Mouse (Mus musculus) neural tube, embryonic 15.5 days (tissue): ENCODE results near the gene Cyp11a1. TPM values are rescaled to one million over a fixed set of nuclear protein-coding genes. Genes with fewer than 3 reads are reported as not detected.

ENCODE experiments used
- ATAC-seq: fragments of 200-750 bp; cut with Nextera tagmentation; 2 replicates; pipeline ENCODE4 v1.8.0; 2017; ENCODE audit warnings: mild to moderate bottlenecking, moderate TSS enrichment, moderate library complexity; ENCODE audit not compliant: low FRiP score
- H3K27ac ChIP-seq: fragments of 300-500 bp; sonication (generic); replicated peaks from 2 replicates; pipeline ENCODE4 v1.5.1; 2015; ENCODE audit warnings: mild to moderate bottlenecking, inconsistent platforms
- H3K27me3 ChIP-seq: fragments of 300-500 bp; sonication (generic); replicated peaks from 2 replicates; pipeline ENCODE4 v1.6.1; 2015; ENCODE audit warnings: inconsistent platforms
- H3K36me3 ChIP-seq: fragments of 300-500 bp; sonication (generic); 2 replicates; pipeline ENCODE4 v1.6.1; 2015; ENCODE audit warnings: inconsistent platforms
- H3K4me1 ChIP-seq: fragments of 300-500 bp; sonication (generic); 2 replicates; pipeline ENCODE4 v1.6.1; 2015; ENCODE audit warnings: inconsistent platforms
- H3K4me2 ChIP-seq: fragments of 300-500 bp; sonication (generic); 2 replicates; pipeline ENCODE4 v1.6.1; 2015; ENCODE audit warnings: inconsistent platforms, mild to moderate bottlenecking, moderate library complexity
- H3K4me3 ChIP-seq: fragments of 300-500 bp; sonication (generic); replicated peaks from 2 replicates; pipeline ENCODE4 v1.5.1; 2015; ENCODE audit warnings: mild to moderate bottlenecking, inconsistent platforms
- H3K9ac ChIP-seq: fragments of 300-500 bp; sonication (generic); replicated peaks from 2 replicates; pipeline ENCODE4 v1.6.1; 2015; ENCODE audit warnings: mild to moderate bottlenecking, inconsistent platforms
- H3K9me3 ChIP-seq: fragments of 300-500 bp; sonication (generic); replicated peaks from 2 replicates; pipeline ENCODE4 v1.6.1; 2016; ENCODE audit warnings: inconsistent platforms
- WGBS: fragments of 180-500 bp; shearing (Covaris S2); methylation state at CpG from one replicate; pipeline ENCODE4 v1.1.7; 2015; ENCODE audit warnings: mixed read lengths; 5-methylcytosine and 5-hydroxymethylcytosine counted together
- polyA plus RNA-seq: library from polyadenylated mRNA; unstranded; fragments of >200 nt; fragmentation: Nextera tagmentation; extraction: Ambion mirVana; gene quantifications from 2 replicates; pipeline ENCODE4 v1.2.1, GENCODE M21; 2015

Cyp11a1 gene
- polyA plus RNA-seq, 1 experiment from 2014 or later = 1.9 TPM

- Histone ChIP-seq H3K27me3 (no peaks in the 10 kb centered on the region), H3K36me3 (no peaks in the 10 kb centered on the region), H3K4me1 (0 out of 2 replicates have a peak, but pooled peaks cover 2% of the 10 kb centered on the region), H3K27ac (no peak overlapping the region), H3K4me2 (no peak overlapping the region), H3K9ac (no peak overlapping the region), H3K4me3 (no peak overlapping the region), H3K9me3 (no peaks in the 10 kb centered on the region)
- ATAC-seq = no peak
- WGBS = 85% methylated on average over 5 of the region's 5 CpGs
These were observed 30.9 kb upstream of the Cyp11a1 start for GRCm38 (mm10) chr9:57975200-57975821.

- Histone ChIP-seq H3K4me3 (no peak overlapping the region), H3K9ac (no peak overlapping the region), H3K36me3 (no peaks in the 10 kb centered on the region), H3K27ac (no peak overlapping the region), H3K4me2 (no peak overlapping the region), H3K27me3 (no peaks in the 10 kb centered on the region), H3K9me3 (no peaks in the 10 kb centered on the region), H3K4me1 (no peaks in the 10 kb centered on the region)
- no peak for ATAC-seq
- WGBS = 87% methylated on average over 6 of the region's 6 CpGs
These were observed 28.2 kb upstream of the Cyp11a1 start for GRCm38 (mm10) chr9:57978025-57978424.

- Histone ChIP-seq H3K27ac (no peak overlapping the region), H3K27me3 (no peaks in the 10 kb centered on the region), H3K36me3 (no peaks in the 10 kb centered on the region), H3K4me1 (no peaks in the 10 kb centered on the region), H3K9ac (no peak overlapping the region), H3K9me3 (no peaks in the 10 kb centered on the region), H3K4me3 (no peak overlapping the region), H3K4me2 (no peak overlapping the region)
- 59% methylated on average over 3 of the region's 3 CpGs for WGBS
- no peak for ATAC-seq
These were observed 27.4 kb upstream of the Cyp11a1 start for GRCm38 (mm10) chr9:57978858-57979257.

GRCm38 (mm10) chr9:57980570-57980969, 25.6 kb upstream of the Cyp11a1 start:
- no peaks in the 10 kb centered on the region for H3K36me3 ChIP-seq
- no peak overlapping the region for H3K4me2 ChIP-seq
- H3K27ac ChIP-seq = no peak overlapping the region
- H3K4me3 ChIP-seq = no peak overlapping the region
- H3K9ac ChIP-seq = no peak overlapping the region
- H3K9me3 ChIP-seq = no peaks in the 10 kb centered on the region
- no peaks in the 10 kb centered on the region for H3K4me1 ChIP-seq
- H3K27me3 ChIP-seq = no peaks in the 10 kb centered on the region
- ATAC-seq = no peak
- 81% methylated on average over 10 of the region's 10 CpGs for WGBS

DNA sequence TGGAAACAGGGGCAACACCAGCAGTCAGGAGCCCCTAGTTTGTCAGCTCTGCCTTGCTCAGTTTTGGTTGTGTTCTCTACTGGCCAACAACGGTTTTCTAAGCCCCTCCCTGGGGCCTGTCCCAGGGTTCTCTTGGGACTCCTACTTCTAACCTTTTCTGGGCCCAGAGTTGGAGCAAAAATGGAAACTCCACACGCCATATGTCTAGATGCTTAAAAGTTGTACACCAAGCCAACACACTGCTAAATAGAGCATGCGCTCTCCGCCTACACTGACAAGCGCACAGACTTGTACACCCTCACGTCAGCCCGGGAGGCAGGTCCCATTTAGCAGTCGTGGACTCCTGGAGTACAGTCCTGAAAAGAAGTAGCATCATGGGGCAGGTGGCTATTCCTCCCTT, 20.9 kb upstream of the Cyp11a1 start:
- ATAC-seq = no peak
- Histone ChIP-seq H3K4me3 (no peak overlapping the region), H3K9me3 (no peaks in the 10 kb centered on the region), H3K27ac (no peak overlapping the region), H3K36me3 (no peaks in the 10 kb centered on the region), H3K4me2 (no peak overlapping the region), H3K4me1 (no peaks in the 10 kb centered on the region), H3K9ac (no peak overlapping the region), H3K27me3 (no peaks in the 10 kb centered on the region)
- WGBS = 91% methylated on average over 8 of the region's 8 CpGs

DNA sequence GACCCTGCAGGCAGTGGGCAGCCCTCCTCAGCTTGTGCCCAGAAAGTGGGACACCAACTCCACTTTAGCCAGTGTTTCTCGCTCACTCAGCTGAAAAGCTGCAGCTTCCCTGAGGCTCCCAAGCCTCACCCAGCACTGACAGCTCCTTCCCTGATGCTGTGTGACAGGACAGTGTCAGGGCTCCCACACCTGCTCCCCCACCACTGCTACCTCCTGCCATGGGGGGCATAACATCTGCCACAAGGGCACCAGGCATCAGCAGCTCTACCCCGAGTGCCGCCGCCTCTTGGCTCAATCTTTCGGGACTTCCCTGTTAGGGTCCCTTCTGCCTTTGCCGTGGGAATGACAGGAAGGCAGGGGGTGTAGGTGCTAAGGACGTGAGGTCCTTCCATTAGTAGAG, 19.9 kb upstream of the Cyp11a1 start:
- no peak for ATAC-seq
- Histone ChIP-seq H3K9me3 (no peaks in the 10 kb centered on the region), H3K4me1 (no peaks in the 10 kb centered on the region), H3K4me3 (no peak overlapping the region), H3K36me3 (no peaks in the 10 kb centered on the region), H3K4me2 (no peak overlapping the region), H3K27me3 (no peaks in the 10 kb centered on the region), H3K27ac (no peak overlapping the region), H3K9ac (no peak overlapping the region)
- 79% methylated on average over 7 of the region's 7 CpGs for WGBS

GRCm38 (mm10) chr9:57988098-57988497, 18.1 kb upstream of the Cyp11a1 start:
- H3K4me2 ChIP-seq = no peak overlapping the region
- no peak overlapping the region for H3K4me3 ChIP-seq
- H3K27ac ChIP-seq = no peak overlapping the region
- no peaks in the 10 kb centered on the region for H3K9me3 ChIP-seq
- H3K4me1 ChIP-seq = 0 out of 2 replicates have a peak, but pooled peaks cover 3% of the 10 kb centered on the region
- no peaks in the 10 kb centered on the region for H3K27me3 ChIP-seq
- ATAC-seq = no peak
- H3K36me3 ChIP-seq = no peaks in the 10 kb centered on the region
- WGBS = 89% methylated on average over 2 of the region's 2 CpGs
- H3K9ac ChIP-seq = no peak overlapping the region

- WGBS = 85% methylated on average over 6 of the region's 6 CpGs
- no peak overlapping the region for H3K9ac ChIP-seq
These were observed 16.9 kb upstream of the Cyp11a1 start for GRCm38 (mm10) chr9:57989309-57989708.

GRCm38 (mm10) chr9:57990438-57991110, 15.6 kb upstream of the Cyp11a1 start:
- Histone ChIP-seq H3K27me3 (no peaks in the 10 kb centered on the region), H3K4me2 (no peak overlapping the region), H3K9me3 (no peaks in the 10 kb centered on the region), H3K27ac (no peak overlapping the region), H3K36me3 (no peaks in the 10 kb centered on the region), H3K4me1 (0 out of 2 replicates have a peak, but pooled peaks cover 3% of the 10 kb centered on the region), H3K4me3 (no peak overlapping the region), H3K9ac (no peak overlapping the region)
- ATAC-seq = no peak
- 33% methylated on average over 10 of the region's 10 CpGs for WGBS

More at GRCm38 (mm10) chr9:57989309-57989708, 16.9 kb upstream of the Cyp11a1 start:
- H3K4me1 ChIP-seq = 0 out of 2 replicates have a peak, but pooled peaks cover 3% of the 10 kb centered on the region
- H3K4me2 ChIP-seq = no peak overlapping the region
- H3K4me3 ChIP-seq = no peak overlapping the region
- no peak overlapping the region for H3K27ac ChIP-seq
- no peaks in the 10 kb centered on the region for H3K27me3 ChIP-seq
- H3K9me3 ChIP-seq = no peaks in the 10 kb centered on the region
- no peak for ATAC-seq
- H3K36me3 ChIP-seq = no peaks in the 10 kb centered on the region

DNA sequence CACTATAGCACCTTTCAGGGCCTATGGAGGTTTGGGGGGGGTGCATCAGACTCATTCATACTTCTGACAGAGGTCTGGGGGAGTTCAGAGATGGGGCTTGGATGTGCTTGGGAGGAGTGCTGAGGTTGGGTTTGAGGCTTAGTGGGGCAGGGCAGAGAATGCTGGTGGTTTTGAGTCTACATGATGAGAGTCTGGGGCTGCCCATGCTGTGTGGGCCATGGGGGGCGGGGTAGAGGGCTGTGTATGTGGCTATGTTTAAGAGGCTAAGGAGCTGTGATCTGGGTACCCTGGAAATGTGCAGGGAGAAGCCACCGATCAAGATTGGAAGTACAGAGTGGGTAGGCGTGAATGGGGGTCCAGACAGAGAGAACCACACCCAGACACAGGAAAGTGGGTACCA, 14.2 kb upstream of the Cyp11a1 start:
- H3K36me3 ChIP-seq = no peaks in the 10 kb centered on the region
- no peak overlapping the region for H3K4me2 ChIP-seq
- H3K27me3 ChIP-seq = peaks cover 11% of the 10 kb centered on the region
- no peak overlapping the region for H3K9ac ChIP-seq
- 0 out of 2 replicates have a peak, but pooled peaks cover 3% of the 10 kb centered on the region for H3K4me1 ChIP-seq
- ATAC-seq = no peak
- 98% methylated on average over 3 of the region's 3 CpGs for WGBS
- no peak overlapping the region for H3K4me3 ChIP-seq
- no peak overlapping the region for H3K27ac ChIP-seq
- H3K9me3 ChIP-seq = no peaks in the 10 kb centered on the region

- Histone ChIP-seq H3K36me3 (no peaks in the 10 kb centered on the region), H3K4me1 (peaks cover 9% of the 10 kb centered on the region), H3K9me3 (no peaks in the 10 kb centered on the region), H3K27me3 (peaks cover 11% of the 10 kb centered on the region), H3K4me3 (no peak overlapping the region), H3K27ac (no peak overlapping the region), H3K9ac (no peak overlapping the region), H3K4me2 (no peak overlapping the region)
- ATAC-seq = no peak
- WGBS = 37% methylated on average over 8 of the region's 8 CpGs
These were observed 13.2 kb upstream of the Cyp11a1 start for GRCm38 (mm10) chr9:57992781-57993591.
